Mouse (Mus musculus) spleen, adult 2 months (tissue): Measurements from ENCODE around the gene Bcl2. TPM values are rescaled to one million over a fixed set of nuclear protein-coding genes. Genes with fewer than 3 reads are reported as not detected.

Source experiments
- DNase-seq, 2 experiments: peaks; one replicate each; pipeline versions ENCODE4 v3.0.0 to v3.0.0-alpha.2; 2012 to 2021; ENCODE audit warnings: low spot score in 2 of 2, low read depth in 1 of 2
- H3K27ac ChIP-seq: fragments of 200-500 bp; 2 replicates; pipeline ENCODE4 v1.5.1; 2012; ENCODE audit warnings: low read length, inconsistent platforms; ENCODE audit not compliant: insufficient read depth
- H3K27me3 ChIP-seq: fragments of 200-500 bp; 2 replicates; pipeline ENCODE4 v1.6.1; 2012; ENCODE audit warnings: mild to moderate bottlenecking, moderate library complexity, low read length, inconsistent platforms; ENCODE audit not compliant: control insufficient read depth, insufficient read depth
- H3K36me3 ChIP-seq: fragments of 200-500 bp; 2 replicates; pipeline ENCODE4 v1.6.1; 2012; ENCODE audit warnings: mild to moderate bottlenecking, low read length, inconsistent platforms; ENCODE audit not compliant: control insufficient read depth, insufficient read depth
- H3K4me1 ChIP-seq: fragments of 200-500 bp; 2 replicates; pipeline ENCODE4 v1.6.1; 2011; ENCODE audit warnings: inconsistent platforms; ENCODE audit not compliant: control insufficient read depth, insufficient read depth, insufficient read length
- H3K4me3 ChIP-seq: fragments of 200-500 bp; 2 replicates; pipeline ENCODE4 v1.5.1; 2011; ENCODE audit warnings: mild to moderate bottlenecking, inconsistent platforms; ENCODE audit not compliant: insufficient read depth, insufficient read length; ENCODE audit errors: extremely low read depth
- CTCF ChIP-seq: fragments of 200-500 bp; IDR thresholded peaks from 2 replicates; pipeline ENCODE4 v1.5.1; 2011; ENCODE audit warnings: mild to moderate bottlenecking, inconsistent platforms; ENCODE audit not compliant: insufficient read depth, insufficient read length, insufficient replicate concordance; ENCODE audit errors: extremely low read depth
- POLR2A ChIP-seq: fragments of 200-500 bp; IDR thresholded peaks from 2 replicates; pipeline ENCODE4 v1.6.1; 2011; ENCODE audit warnings: low read depth, low read length, inconsistent platforms
- WGBS: fragments of 180-500 bp; shearing (Covaris S2); methylation state at CpG from one replicate; pipeline ENCODE4 v1.1.7; 2018; 5-methylcytosine and 5-hydroxymethylcytosine counted together
- polyA plus RNA-seq: library from polyadenylated mRNA; depleted of rRNA; stranded (reverse); fragments of >200 nt; gene quantifications from 2 replicates; pipeline ENCODE4 v1.2.3, GENCODE M21; 2012

Bcl2 gene
- polyA plus RNA-seq, 1 experiment, result 10.6 TPM

GRCm38 (mm10) chr1:106700520-106701114, 13.5 kb downstream of the Bcl2 start:
- H3K4me1 ChIP-seq, result peaks cover 16% of the 10 kb centered on the region
- H3K27ac ChIP-seq, result no peak overlapping the region
- DNase-seq, result no peak
- H3K4me3 ChIP-seq, result no peak overlapping the region
- H3K36me3 ChIP-seq, result no peaks in the 10 kb centered on the region
- H3K27me3 ChIP-seq, result no peaks in the 10 kb centered on the region
- 80% methylated on average over 9 of the region's 9 CpGs for WGBS
- TF ChIP-seq CTCF (no peak), POLR2A (no peak)

GRCm38 (mm10) chr1:106696472-106696871, 17.6 kb downstream of the Bcl2 start:
- 91% methylated on average over 5 of the region's 5 CpGs for WGBS
- Histone ChIP-seq H3K27ac (peak overlapping the region; percentile 8; the same call in 1 of the 2 replicates), H3K36me3 (no peaks in the 10 kb centered on the region), H3K4me1 (peaks cover 29% of the 10 kb centered on the region), H3K27me3 (no peaks in the 10 kb centered on the region), H3K4me3 (no peak overlapping the region)
- no peak for DNase-seq
- no peak for TF ChIP-seq CTCF
- no peak for TF ChIP-seq POLR2A

GRCm38 (mm10) chr1:106695649-106696048, 18.4 kb downstream of the Bcl2 start:
- no peaks in the 10 kb centered on the region for H3K36me3 ChIP-seq
- TF ChIP-seq POLR2A (no peak), CTCF (no peak)
- H3K4me3 ChIP-seq, result no peak overlapping the region
- H3K27ac ChIP-seq, result peak overlapping the region; percentile 66
- DNase-seq, result peak in 1 of 2 experiments; percentile 37
- peaks cover 29% of the 10 kb centered on the region for H3K4me1 ChIP-seq
- H3K27me3 ChIP-seq, result no peaks in the 10 kb centered on the region
- WGBS, result 42% methylated on average over 4 of the region's 4 CpGs

GRCm38 (mm10) chr1:106694316-106694715, 19.8 kb downstream of the Bcl2 start:
- Histone ChIP-seq H3K4me1 (peaks cover 27% of the 10 kb centered on the region), H3K4me3 (no peak overlapping the region), H3K27me3 (no peaks in the 10 kb centered on the region), H3K36me3 (no peaks in the 10 kb centered on the region), H3K27ac (0 out of 2 replicates have a peak overlapping the region, but pooled peaks have one; percentile 20)
- 89% methylated on average over 6 of the region's 6 CpGs for WGBS
- TF ChIP-seq CTCF, result no peak
- TF ChIP-seq POLR2A, result no peak
- no peak for DNase-seq

GRCm38 (mm10) chr1:106692599-106692998, 21.5 kb downstream of the Bcl2 start:
- H3K4me3 ChIP-seq, result no peak overlapping the region
- no peak overlapping the region for H3K27ac ChIP-seq
- H3K4me1 ChIP-seq, result peaks cover 29% of the 10 kb centered on the region; the same call in 1 of the 2 replicates

GRCm38 (mm10) chr1:106690887-106691286, 23.2 kb downstream of the Bcl2 start:
- no peak for TF ChIP-seq POLR2A
- TF ChIP-seq CTCF, result no peak
- H3K27me3 ChIP-seq, result no peaks in the 10 kb centered on the region

More at GRCm38 (mm10) chr1:106692599-106692998, 21.5 kb downstream of the Bcl2 start:
- Histone ChIP-seq H3K36me3 (no peaks in the 10 kb centered on the region), H3K27me3 (no peaks in the 10 kb centered on the region)
- no peak for DNase-seq
- no peak for TF ChIP-seq POLR2A
- no peak for TF ChIP-seq CTCF

GRCm38 (mm10) chr1:106688161-106688516, 25.9 kb downstream of the Bcl2 start:
- peak overlapping the region; percentile 5; the same call in 1 of the 2 replicates for H3K4me3 ChIP-seq
- TF ChIP-seq POLR2A (no peak), CTCF (no peak)

More at GRCm38 (mm10) chr1:106690887-106691286, 23.2 kb downstream of the Bcl2 start:
- DNase-seq, result no peak
- H3K4me1 ChIP-seq, result peaks cover 29% of the 10 kb centered on the region; the same call in 1 of the 2 replicates
- no peak overlapping the region for H3K27ac ChIP-seq
- 89% methylated on average over 6 of the region's 6 CpGs for WGBS
- no peaks in the 10 kb centered on the region for H3K36me3 ChIP-seq
- no peak overlapping the region for H3K4me3 ChIP-seq

More at GRCm38 (mm10) chr1:106688161-106688516, 25.9 kb downstream of the Bcl2 start:
- Histone ChIP-seq H3K27ac (peak overlapping the region; percentile 24), H3K4me1 (peaks cover 19% of the 10 kb centered on the region), H3K36me3 (no peaks in the 10 kb centered on the region), H3K27me3 (no peaks in the 10 kb centered on the region)
- DNase-seq, result peak in 1 of 2 experiments; percentile 11
- WGBS, result 1% methylated on average over 5 of the region's 5 CpGs
